18 mouse cellular contexts compared by ENCODE assay signal in the genomic region with DNA sequence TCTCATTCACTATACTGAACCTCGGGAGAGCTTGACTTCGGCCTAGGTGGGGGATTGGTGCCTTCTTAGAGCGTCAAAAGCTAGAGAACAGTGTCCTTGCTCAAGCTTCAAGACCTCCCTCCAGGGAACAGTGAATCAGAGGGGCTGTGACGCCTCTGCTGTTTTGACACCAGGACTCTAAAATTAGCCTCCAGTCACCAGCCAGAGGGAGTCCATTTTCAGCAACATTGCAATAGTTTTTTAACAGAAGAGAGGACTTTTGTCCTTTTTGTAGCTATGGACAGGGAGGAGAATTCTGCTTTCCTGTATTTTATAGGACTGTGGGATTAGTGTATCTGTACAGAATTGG. TPM values are rescaled to one million over a fixed set of nuclear protein-coding genes. Genes with fewer than 3 reads are reported as not detected.
DNase-seq lines count a peak whose midpoint lies in the region; ATAC-seq lines count a peak whose summit lies in the region.
"Had no signal": no experiment of that assay in that cellular context is flagged by ENCODE, and none has a peak within 500 bp of the region (broad histone marks: within the 10 kb centered on the region; RNA-seq: fewer than 3 reads in every experiment).

No protein-coding gene starts in this region.

- no peak overlapping the region for H3K9ac ChIP-seq in heart, embryonic 15.5 days
- no peak overlapping the region for H3K9ac ChIP-seq in limb, embryonic 13.5 days
- H3K9ac ChIP-seq: embryonic facial prominence, embryonic 15.5 days; hindbrain, embryonic 14.5 days; intestine, embryonic 15.5 days; liver, embryonic 13.5 days; neural tube, embryonic 13.5 days had no signal

- 43% methylated on average over 4 of the region's 4 CpGs for WGBS in heart, embryonic 15.5 days
- WGBS in limb, embryonic 13.5 days = 70% methylated on average over 4 of the region's 4 CpGs
- WGBS in limb, embryonic 10.5 days = 73% methylated on average over 4 of the region's 4 CpGs

- no peak overlapping the region for H3K4me3 ChIP-seq in heart, embryonic 15.5 days
- H3K4me3 ChIP-seq in limb, embryonic 13.5 days = no peak overlapping the region
- no peak overlapping the region for H3K4me3 ChIP-seq in limb, embryonic 10.5 days
- H3K4me3 ChIP-seq: embryonic facial prominence, embryonic 15.5 days; forebrain, embryonic 10.5 days; intestine, embryonic 15.5 days; liver, embryonic 13.5 days; neural tube, embryonic 13.5 days had no signal

- no peak overlapping the region for H3K4me2 ChIP-seq in heart, embryonic 15.5 days
- no peak overlapping the region for H3K4me2 ChIP-seq in limb, embryonic 13.5 days (replicated peaks)
- H3K4me2 ChIP-seq: embryonic facial prominence, embryonic 15.5 days; hindbrain, embryonic 14.5 days; intestine, embryonic 15.5 days; liver, embryonic 13.5 days; neural tube, embryonic 13.5 days had no signal

- no peak for ATAC-seq in heart, embryonic 15.5 days (replicated peaks; ENCODE audit: insufficient number of reproducible peaks, insufficient read depth, low FRiP score, low read depth)
- no peak for ATAC-seq in limb, embryonic 13.5 days (ENCODE audit: low FRiP score, low read depth)
- ATAC-seq: intestine, embryonic 15.5 days had no signal

- H3K36me3 ChIP-seq in heart, embryonic 15.5 days = peaks cover 17% of the 10 kb centered on the region
- H3K36me3 ChIP-seq in limb, embryonic 13.5 days = peaks cover 35% of the 10 kb centered on the region
- H3K36me3 ChIP-seq in limb, embryonic 10.5 days = peaks cover 29% of the 10 kb centered on the region

- H3K4me1 ChIP-seq in heart, embryonic 15.5 days (replicated peaks) = peaks cover 34% of the 10 kb centered on the region
- peaks cover 26% of the 10 kb centered on the region for H3K4me1 ChIP-seq in limb, embryonic 13.5 days
- H3K4me1 ChIP-seq in limb, embryonic 10.5 days = no peaks in the 10 kb centered on the region
- H3K4me1 ChIP-seq: forebrain, embryonic 10.5 days; intestine, embryonic 15.5 days had no signal

- peak; percentile 21 to 42 for DNase-seq in frontal cortex, adult 2 months (ENCODE audit: extremely low spot score in 1 of 2, low spot score in 1 of 2)
- DNase-seq in frontal cortex, postnatal 25 days (ENCODE audit: low spot score in 2 of 2) = no peak
- DNase-seq in heart, postnatal 14 days = no peak
- DNase-seq in limb, embryonic 10.5 days (ENCODE audit: low spot score) = no peak
- peak; percentile 73 for DNase-seq in brain, adult 2 months (ENCODE audit: low read depth, low spot score)
- no peak for DNase-seq in embryo, embryonic 10.5 days (ENCODE audit: low spot score)
- DNase-seq: adrenal gland, postnatal 25 days; cerebellum, adult 9-10 months; liver, embryonic 13.5 days; lung, postnatal 14 days; thymus, postnatal 25 days had no signal

- H3K27me3 ChIP-seq in heart, embryonic 15.5 days = no peaks in the 10 kb centered on the region
- H3K27me3 ChIP-seq in limb, embryonic 13.5 days = no peaks in the 10 kb centered on the region
- H3K27me3 ChIP-seq in limb, embryonic 10.5 days (ENCODE audit: low read depth, poor library complexity, severe bottlenecking) = no peaks in the 10 kb centered on the region
- H3K27me3 ChIP-seq: embryonic facial prominence, embryonic 15.5 days; intestine, embryonic 15.5 days; liver, embryonic 13.5 days; neural tube, embryonic 13.5 days had no signal

- intact Hi-C loops in heart, postnatal 14 days (cut with DNase I) = no loop called here

- H3K9me3 ChIP-seq in heart, embryonic 15.5 days (replicated peaks) = no peaks in the 10 kb centered on the region
- no peaks in the 10 kb centered on the region for H3K9me3 ChIP-seq in limb, embryonic 13.5 days
- no peaks in the 10 kb centered on the region for H3K9me3 ChIP-seq in limb, embryonic 10.5 days (replicated peaks)
- H3K9me3 ChIP-seq: embryonic facial prominence, embryonic 15.5 days; forebrain, embryonic 10.5 days; intestine, embryonic 15.5 days; liver, embryonic 13.5 days; neural tube, embryonic 13.5 days had no signal

- H3K27ac ChIP-seq in heart, embryonic 15.5 days = peak overlapping the region; percentile 48
- H3K27ac ChIP-seq in limb, embryonic 13.5 days = peak overlapping the region; percentile 67
- H3K27ac ChIP-seq in limb, embryonic 10.5 days = no peak overlapping the region
- H3K27ac ChIP-seq: forebrain, embryonic 10.5 days; hindbrain, embryonic 14.5 days; intestine, embryonic 15.5 days; liver, embryonic 13.5 days had no signal

RNA-seq across cellular contexts. Expression of a gene that starts 51.4 kb away (rescaled TPM):
- 0.42 and 0.50 TPM in 2 replicates for polyA plus RNA-seq in frontal cortex, adult 2 months (2012; rRNA removed)
- 2.7 and 3.8 TPM in 2 replicates for polyA plus RNA-seq in heart, embryonic 15.5 days (2015; fragmentation: Nextera tagmentation; extraction: Ambion mirVana)
- total RNA-seq in heart, postnatal 14 days (2021) = 1 to 10 TPM; 5.0 to 7.3 TPM
- polyA plus RNA-seq in limb, embryonic 13.5 days (2015; fragmentation: Nextera tagmentation; extraction: Ambion mirVana) = 0.81 and 1.4 TPM in 2 replicates
- polyA plus RNA-seq in limb, embryonic 10.5 days (2016; fragmentation: Nextera tagmentation; extraction: Ambion mirVana) = 1.4 and 1.5 TPM in 2 replicates

RNA-seq across cellular contexts. Expression of a gene that starts 51.5 kb away (rescaled TPM):
- 7.1 and 7.2 TPM in 2 replicates for polyA plus RNA-seq in frontal cortex, adult 2 months (2012; rRNA removed)
- polyA plus RNA-seq in heart, embryonic 15.5 days (2015; fragmentation: Nextera tagmentation; extraction: Ambion mirVana) = 20.9 and 28.3 TPM in 2 replicates
- total RNA-seq in heart, postnatal 14 days (2021) = 10 to 100 TPM; 27.0 to 30.2 TPM
- polyA plus RNA-seq in limb, embryonic 13.5 days (2015; fragmentation: Nextera tagmentation; extraction: Ambion mirVana) = 19.0 and 23.9 TPM in 2 replicates
- 25.1 and 28.2 TPM in 2 replicates for polyA plus RNA-seq in limb, embryonic 10.5 days (2016; fragmentation: Nextera tagmentation; extraction: Ambion mirVana)

Comparison
In these comparisons a context has a peak if more than half of its experiments do, and no peak if none do; other contexts are left out.
1. DNase-seq: peak in frontal cortex, adult 2 months (2 of 2) and brain, adult 2 months (single experiment); none in frontal cortex, postnatal 25 days (0 of 2), heart, postnatal 14 days (0 of 2), limb, embryonic 10.5 days (single experiment) and embryo, embryonic 10.5 days (single experiment).